In genomic region chr11:48901567-48901930, GRCm38 (mm10) we compare ENCODE assay signal across 10 mouse cellular contexts. TPM values are rescaled to one million over a fixed set of nuclear protein-coding genes. Genes with fewer than 3 reads are reported as not detected.
DNase-seq lines count a peak whose midpoint lies in the region; ATAC-seq and TF ChIP-seq lines count a peak whose summit lies in the region.
"Not testable (repeated sequence)": the region's sequence is repeated elsewhere in the genome, so short reads cannot be mapped to it uniquely, and the experiment has no call there.
"Had no signal": no experiment of that assay in that cellular context is flagged by ENCODE, and none has a peak within 500 bp of the region (broad histone marks: within the 10 kb centered on the region; RNA-seq: fewer than 3 reads in every experiment).

No protein-coding gene starts in this region.

- DNase-seq in A20 (ENCODE audit: low read depth, low spot score): peak; percentile 46
- peak; percentile 34 for DNase-seq in kidney, adult 2 months
- DNase-seq in spleen, adult 12 weeks (ENCODE audit: low spot score): peak; percentile 3
- peak; percentile 68 for DNase-seq in splenic B cell, adult 2 months (ENCODE audit: low read depth, low spot score)

- WGBS in kidney, adult 2 months: 92% methylated on average over 1 of the region's 1 CpGs
- WGBS in liver, embryonic 16.5 days (ENCODE audit: insufficient replicate concordance): 57% methylated on average over 1 of the region's 1 CpGs

- H3K36me3 ChIP-seq in kidney, adult 2 months (ENCODE audit: control insufficient read depth, insufficient read depth, low read length); liver, embryonic 16.5 days (ENCODE audit: control insufficient read depth, insufficient read depth); megakaryocyte, embryonic 14.5 days (replicated peaks; ENCODE audit: low read length); splenic B cell, adult 2 months (ENCODE audit: control insufficient read depth, insufficient read depth, low read length, poor library complexity, severe bottlenecking): not testable (repeated sequence)

- peaks cover 32% of the 10 kb centered on the region for H3K4me1 ChIP-seq in bone marrow macrophage, adult 2 months (ENCODE audit: control insufficient read depth, insufficient read depth, low read length)
- H3K4me1 ChIP-seq in kidney, adult 2 months (ENCODE audit: control insufficient read depth, insufficient read depth, low read length): peaks cover 15% of the 10 kb centered on the region
- H3K4me1 ChIP-seq in liver, embryonic 16.5 days (ENCODE audit: control insufficient read depth, low read depth, low read length): not testable (repeated sequence)
- H3K4me1 ChIP-seq in megakaryocyte, embryonic 14.5 days: peaks cover 30% of the 10 kb centered on the region

- not testable (repeated sequence) for H3K9me3 ChIP-seq in liver, embryonic 16.5 days (replicated peaks; ENCODE audit: control insufficient read depth, low read length); megakaryocyte, embryonic 14.5 days

- H3K9ac ChIP-seq in liver, embryonic 16.5 days (ENCODE audit: low read depth, low read length): not testable (repeated sequence)

- H3K4me3 ChIP-seq in bone marrow macrophage, adult 2 months (ENCODE audit: insufficient read depth, low read length): peak overlapping the region; percentile 27
- not testable (repeated sequence) for H3K4me3 ChIP-seq in kidney, adult 2 months (ENCODE audit: insufficient read depth, low read depth, low read length); liver, embryonic 16.5 days (ENCODE audit: low read depth, low read length)
- peak overlapping the region; percentile 66 for H3K4me3 ChIP-seq in megakaryocyte, embryonic 14.5 days (replicated peaks)

- not testable (repeated sequence) for TF ChIP-seq POLR2A in bone marrow macrophage, adult 2 months (IDR thresholded peaks at IDR 0.05; ENCODE audit: borderline replicate concordance, low read depth, low read length); kidney, adult 2 months (IDR thresholded peaks at IDR 0.05; ENCODE audit: low read depth, low read length)

- not testable (repeated sequence) for ATAC-seq in liver, embryonic 16.5 days (ENCODE audit: low read depth)

- peak overlapping the region; percentile 99 for H3K27ac ChIP-seq in bone marrow macrophage, adult 2 months (ENCODE audit: insufficient read depth, low read depth, low read length)
- 0 out of 2 replicates have a peak overlapping the region, but pooled peaks have one; percentile 55 for H3K27ac ChIP-seq in kidney, adult 2 months (ENCODE audit: insufficient read depth, low read depth, low read length)
- 0 out of 2 replicates have a peak overlapping the region, but pooled peaks have one; percentile 14 for H3K27ac ChIP-seq in liver, embryonic 16.5 days (ENCODE audit: low read length)

- not testable (repeated sequence) for H3K4me2 ChIP-seq in liver, embryonic 16.5 days (ENCODE audit: low read depth, low read length)

- TF ChIP-seq CTCF in bone marrow macrophage, adult 2 months (IDR thresholded peaks at IDR 0.05; ENCODE audit: low read depth, low read length); kidney, adult 2 months (conservative IDR thresholded peaks at IDR 0.05; ENCODE audit: insufficient read depth, insufficient read length, low read depth, low read length): not testable (repeated sequence)

- not testable (repeated sequence) for H3K27me3 ChIP-seq in kidney, adult 2 months (replicated peaks; ENCODE audit: control insufficient read depth, insufficient read depth, low read length); liver, embryonic 16.5 days (ENCODE audit: control insufficient read depth, insufficient read depth, low read depth, low read length); megakaryocyte, embryonic 14.5 days (replicated peaks); splenic B cell, adult 2 months (ENCODE audit: control insufficient read depth, insufficient read depth, low read length, poor library complexity, severe bottlenecking)

RNA-seq across cellular contexts. Expression of gene Gm5431, which starts 0.5 kb away (rescaled TPM):
- 43.3 and 53.0 TPM in 2 replicates for polyA plus RNA-seq in bone marrow macrophage, adult 2 months (2012; ENCODE audit: insufficient read depth, insufficient read length, missing spikeins)
- 0.19 and 0.20 TPM in 2 replicates for polyA plus RNA-seq in kidney, adult 2 months (2012; rRNA removed)
- polyA plus RNA-seq in liver, embryonic 16.5 days (2015; fragmentation: Nextera tagmentation; extraction: Ambion mirVana): 0.37 and 0.45 TPM in 2 replicates
- polyA plus RNA-seq in megakaryocyte, embryonic 14.5 days (2012; ENCODE audit: insufficient read depth, low replicate concordance): 0.45 TPM in 1 of 2 replicates, not detected in the other
- polyA plus RNA-seq: forebrain, embryonic 11.5 days; heart, embryonic 14.5 days; hindbrain, embryonic 12.5 days had no signal

RNA-seq across cellular contexts. Expression of gene Irgm1, which starts 30.1 kb away (rescaled TPM):
- 79.4 and 80.7 TPM in 2 replicates for polyA plus RNA-seq in bone marrow macrophage, adult 2 months (2012; ENCODE audit: insufficient read depth, insufficient read length, missing spikeins)
- polyA plus RNA-seq in kidney, adult 2 months (2012; rRNA removed): 24.4 and 28.2 TPM in 2 replicates
- 18.9 and 20.6 TPM in 2 replicates for polyA plus RNA-seq in liver, embryonic 16.5 days (2015; fragmentation: Nextera tagmentation; extraction: Ambion mirVana)
- 5.0 TPM in 1 of 2 replicates, not detected in the other for polyA plus RNA-seq in megakaryocyte, embryonic 14.5 days (2012; ENCODE audit: insufficient read depth, low replicate concordance)

RNA-seq across cellular contexts. Expression of gene Psme2b, which starts 44.4 kb away (rescaled TPM):
- polyA plus RNA-seq in bone marrow macrophage, adult 2 months (2012; ENCODE audit: insufficient read depth, insufficient read length, missing spikeins): 68.9 and 82.5 TPM in 2 replicates
- polyA plus RNA-seq in kidney, adult 2 months (2012; rRNA removed): 4.0 and 6.5 TPM in 2 replicates
- 2.5 and 3.1 TPM in 2 replicates for polyA plus RNA-seq in liver, embryonic 16.5 days (2015; fragmentation: Nextera tagmentation; extraction: Ambion mirVana)
- polyA plus RNA-seq in megakaryocyte, embryonic 14.5 days (2012; ENCODE audit: insufficient read depth, low replicate concordance): 3.0 TPM in 1 of 2 replicates, not detected in the other

Comparison
In these comparisons a context has a peak if more than half of its experiments do, and no peak if none do; other contexts are left out.
1. DNase-seq: peak in every context shown above with its lines; median percentile 68 in splenic B cell, adult 2 months; 46 in A20; 34 in kidney, adult 2 months; 3 in spleen, adult 12 weeks.
2. H3K27ac ChIP-seq: peak in every context shown above with its lines; median percentile 99 in bone marrow macrophage, adult 2 months; 55 in kidney, adult 2 months; 14 in liver, embryonic 16.5 days.
3. RNA of gene Gm5431, which starts 0.5 kb away (polyA plus RNA-seq): 43.3 to 53.0 TPM in bone marrow macrophage, adult 2 months; 0.37 to 0.45 TPM in liver, embryonic 16.5 days, 0.45 TPM in megakaryocyte, embryonic 14.5 days and 0.19 to 0.20 TPM in kidney, adult 2 months; every median in the first group is over 10 times any median in the second.